Mouse (Mus musculus) limb, embryonic 10.5 days (tissue): ENCODE data around the gene Arhgef18. TPM values are rescaled to one million over a fixed set of nuclear protein-coding genes. Genes with fewer than 3 reads are reported as not detected.
A peak's percentile ranks its signal among the peaks of the same experiment; 100 is the strongest.

Experiments
- DNase-seq: peaks from one replicate; pipeline ENCODE4 v3.0.0-alpha.2; 2017; ENCODE audit warnings: low spot score
- H3K27ac ChIP-seq: fragments of 300-500 bp; sonication (generic); 2 replicates; pipeline ENCODE4 v1.5.1; 2016; ENCODE audit warnings: mild to moderate bottlenecking
- H3K27me3 ChIP-seq: fragments of 300-500 bp; sonication (generic); 2 replicates; pipeline ENCODE4 v1.6.1; 2016; ENCODE audit warnings: low read depth, mild to moderate bottlenecking; ENCODE audit not compliant: poor library complexity, severe bottlenecking
- H3K36me3 ChIP-seq: fragments of 300-500 bp; sonication (generic); 2 replicates; pipeline ENCODE4 v1.6.1; 2016; ENCODE audit warnings: mild to moderate bottlenecking, moderate library complexity
- H3K4me1 ChIP-seq: fragments of 300-500 bp; sonication (generic); 2 replicates; pipeline ENCODE4 v1.6.1; 2016
- H3K4me3 ChIP-seq: fragments of 300-500 bp; sonication (generic); 2 replicates; pipeline ENCODE4 v1.5.1; 2016; ENCODE audit warnings: mild to moderate bottlenecking, moderate library complexity
- H3K9me3 ChIP-seq: fragments of 300-500 bp; sonication (generic); replicated peaks from 2 replicates; pipeline ENCODE4 v1.6.1; 2016; ENCODE audit warnings: mild to moderate bottlenecking
- WGBS: fragments of 180-500 bp; shearing (Covaris S2); methylation state at CpG from one replicate; pipeline ENCODE4 v1.1.7; 2016; 5-methylcytosine and 5-hydroxymethylcytosine counted together
- polyA plus RNA-seq: library from polyadenylated mRNA; unstranded; fragments of >200 nt; fragmentation: Nextera tagmentation; extraction: Ambion mirVana; gene quantifications from 2 replicates; pipeline ENCODE4 v1.2.1, GENCODE M21; 2016

The Arhgef18 gene
- polyA plus RNA-seq, 1 experiment from 2014 or later: 9.5 TPM

- 94% methylated on average over 1 of the region's 1 CpGs for WGBS
Measured at GRCm38 (mm10) chr8:3368091-3368490, 24.7 kb upstream of the Arhgef18 start.

GRCm38 (mm10) chr8:3375748-3376147 lies 17.1 kb upstream of the Arhgef18 start:
- no peaks in the 10 kb centered on the region for H3K9me3 ChIP-seq
- H3K27me3 ChIP-seq: no peaks in the 10 kb centered on the region
- no peak overlapping the region for H3K27ac ChIP-seq
- no peak overlapping the region for H3K4me3 ChIP-seq
- H3K4me1 ChIP-seq: no peaks in the 10 kb centered on the region
- no peak for DNase-seq
- no peaks in the 10 kb centered on the region for H3K36me3 ChIP-seq

More at GRCm38 (mm10) chr8:3368091-3368490, 24.7 kb upstream of the Arhgef18 start:
- no peak overlapping the region for H3K27ac ChIP-seq
- H3K36me3 ChIP-seq: no peaks in the 10 kb centered on the region
- DNase-seq: no peak
- H3K27me3 ChIP-seq: no peaks in the 10 kb centered on the region
- H3K4me3 ChIP-seq: no peak overlapping the region
- H3K9me3 ChIP-seq: no peaks in the 10 kb centered on the region
- H3K4me1 ChIP-seq: no peaks in the 10 kb centered on the region

GRCm38 (mm10) chr8:3376641-3377274 lies 16.0 kb upstream of the Arhgef18 start:
- H3K36me3 ChIP-seq: no peaks in the 10 kb centered on the region
- no peak overlapping the region for H3K4me3 ChIP-seq
- no peaks in the 10 kb centered on the region for H3K9me3 ChIP-seq
- DNase-seq: no peak
- no peaks in the 10 kb centered on the region for H3K4me1 ChIP-seq
- no peaks in the 10 kb centered on the region for H3K27me3 ChIP-seq
- no peak overlapping the region for H3K27ac ChIP-seq
- WGBS: 51% methylated on average over 11 of the region's 11 CpGs

- Histone ChIP-seq H3K9me3 (no peaks in the 10 kb centered on the region), H3K27ac (0 out of 2 replicates have a peak overlapping the region, but pooled peaks have one; percentile 0), H3K4me1 (no peaks in the 10 kb centered on the region), H3K4me3 (no peak overlapping the region), H3K27me3 (no peaks in the 10 kb centered on the region), H3K36me3 (no peaks in the 10 kb centered on the region)
- 39% methylated on average over 6 of the region's 6 CpGs for WGBS
- peak; percentile 65 for DNase-seq
Measured at GRCm38 (mm10) chr8:3387286-3387685, 5.5 kb upstream of the Arhgef18 start.

GRCm38 (mm10) chr8:3388591-3389338 lies 4.0 kb upstream of the Arhgef18 start:
- no peak overlapping the region for H3K4me3 ChIP-seq
- no peaks in the 10 kb centered on the region for H3K9me3 ChIP-seq
- peaks cover 8% of the 10 kb centered on the region for H3K4me1 ChIP-seq
- no peak overlapping the region for H3K27ac ChIP-seq
- H3K27me3 ChIP-seq: no peaks in the 10 kb centered on the region
- no peak for DNase-seq
- WGBS: 82% methylated on average over 9 of the region's 9 CpGs
- H3K36me3 ChIP-seq: no peaks in the 10 kb centered on the region

- Histone ChIP-seq H3K4me1 (peaks cover 15% of the 10 kb centered on the region), H3K4me3 (no peak overlapping the region), H3K36me3 (no peaks in the 10 kb centered on the region), H3K27ac (no peak overlapping the region), H3K27me3 (no peaks in the 10 kb centered on the region), H3K9me3 (no peaks in the 10 kb centered on the region)
- DNase-seq: no peak
- 97% methylated on average over 1 of the region's 1 CpGs for WGBS
Measured at GRCm38 (mm10) chr8:3389506-3389905, 3.3 kb upstream of the Arhgef18 start.

GRCm38 (mm10) chr8:3392293-3392692 lies 513 bp upstream of the Arhgef18 start:
- 59% methylated on average over 4 of the region's 4 CpGs for WGBS
- H3K27ac ChIP-seq: peak overlapping the region; percentile 76; the same call in 1 of the 2 replicates
- no peak for DNase-seq
- H3K36me3 ChIP-seq: 0 out of 2 replicates have a peak, but pooled peaks cover 3% of the 10 kb centered on the region
- peaks cover 21% of the 10 kb centered on the region for H3K4me1 ChIP-seq
- H3K9me3 ChIP-seq: no peaks in the 10 kb centered on the region
- H3K27me3 ChIP-seq: no peaks in the 10 kb centered on the region
- H3K4me3 ChIP-seq: peak overlapping the region; percentile 70

- no peak overlapping the region for H3K4me3 ChIP-seq
Measured at GRCm38 (mm10) chr8:3394600-3394999, 1.8 kb downstream of the Arhgef18 start.

GRCm38 (mm10) chr8:3395246-3395645 lies 2.4 kb downstream of the Arhgef18 start:
- H3K27me3 ChIP-seq: no peaks in the 10 kb centered on the region
- H3K36me3 ChIP-seq: peaks cover 21% of the 10 kb centered on the region; the same call in 1 of the 2 replicates
- H3K27ac ChIP-seq: no peak overlapping the region
- 23% methylated on average over 4 of the region's 4 CpGs for WGBS
- DNase-seq: no peak
- no peaks in the 10 kb centered on the region for H3K9me3 ChIP-seq
- peaks cover 21% of the 10 kb centered on the region for H3K4me1 ChIP-seq
- H3K4me3 ChIP-seq: no peak overlapping the region

More at GRCm38 (mm10) chr8:3394600-3394999, 1.8 kb downstream of the Arhgef18 start:
- Histone ChIP-seq H3K9me3 (no peaks in the 10 kb centered on the region), H3K4me1 (peaks cover 21% of the 10 kb centered on the region), H3K36me3 (0 out of 2 replicates have a peak, but pooled peaks cover 20% of the 10 kb centered on the region), H3K27ac (no peak overlapping the region), H3K27me3 (no peaks in the 10 kb centered on the region)
- 15% methylated on average over 6 of the region's 6 CpGs for WGBS
- DNase-seq: no peak

GRCm38 (mm10) chr8:3397597-3397996 lies 4.8 kb downstream of the Arhgef18 start:
- no peak overlapping the region for H3K27ac ChIP-seq
- no peak for DNase-seq
- no peaks in the 10 kb centered on the region for H3K9me3 ChIP-seq
- H3K27me3 ChIP-seq: no peaks in the 10 kb centered on the region
- H3K36me3 ChIP-seq: peaks cover 35% of the 10 kb centered on the region
- peaks cover 19% of the 10 kb centered on the region for H3K4me1 ChIP-seq
- WGBS: 98% methylated on average over 3 of the region's 3 CpGs
- H3K4me3 ChIP-seq: no peak overlapping the region

- WGBS: 21% methylated on average over 2 of the region's 2 CpGs
- no peaks in the 10 kb centered on the region for H3K4me1 ChIP-seq
- DNase-seq: no peak
- H3K9me3 ChIP-seq: no peaks in the 10 kb centered on the region
- H3K36me3 ChIP-seq: peaks cover 42% of the 10 kb centered on the region
- no peaks in the 10 kb centered on the region for H3K27me3 ChIP-seq
- H3K4me3 ChIP-seq: no peak overlapping the region
- H3K27ac ChIP-seq: no peak overlapping the region
Measured at GRCm38 (mm10) chr8:3400509-3400908, 7.7 kb downstream of the Arhgef18 start.

GRCm38 (mm10) chr8:3407417-3407816 lies 14.6 kb downstream of the Arhgef18 start:
- H3K27me3 ChIP-seq: no peaks in the 10 kb centered on the region
- peaks cover 7% of the 10 kb centered on the region; the same call in 1 of the 2 replicates for H3K36me3 ChIP-seq
- 93% methylated on average over 3 of the region's 3 CpGs for WGBS
- no peak overlapping the region for H3K4me3 ChIP-seq
- H3K4me1 ChIP-seq: no peaks in the 10 kb centered on the region
- H3K27ac ChIP-seq: no peak overlapping the region
- no peaks in the 10 kb centered on the region for H3K9me3 ChIP-seq
- DNase-seq: no peak

GRCm38 (mm10) chr8:3411085-3411484 lies 18.3 kb downstream of the Arhgef18 start:
- no peak overlapping the region for H3K4me3 ChIP-seq
- H3K9me3 ChIP-seq: no peaks in the 10 kb centered on the region
- 92% methylated on average over 2 of the region's 2 CpGs for WGBS
- DNase-seq: no peak
- no peaks in the 10 kb centered on the region for H3K27me3 ChIP-seq
- H3K27ac ChIP-seq: no peak overlapping the region
- no peaks in the 10 kb centered on the region for H3K36me3 ChIP-seq
- no peaks in the 10 kb centered on the region for H3K4me1 ChIP-seq
